Mouse (Mus musculus) erythroblast, embryonic 14.5 days (primary cell): ENCODE measurements around the gene Ifrd1. TPM values are rescaled to one million over a fixed set of nuclear protein-coding genes. Genes with fewer than 3 reads are reported as not detected.
"Not testable (repeated sequence)": the region's sequence is repeated elsewhere in the genome, so short reads cannot be mapped to it uniquely, and the experiment has no call there.

Experiments
- H3K27me3 ChIP-seq: 2 replicates; pipeline ENCODE4 v1.6.1; 2012; ENCODE audit warnings: inconsistent platforms; ENCODE audit not compliant: control insufficient read depth
- H3K36me3 ChIP-seq: 2 replicates; pipeline ENCODE4 v1.6.1; 2012; ENCODE audit warnings: mild to moderate bottlenecking, inconsistent platforms; ENCODE audit not compliant: control insufficient read depth
- H3K4me1 ChIP-seq: 2 replicates; pipeline ENCODE4 v1.6.1; 2012; ENCODE audit warnings: inconsistent platforms; ENCODE audit not compliant: control insufficient read depth
- H3K4me3 ChIP-seq: replicated peaks from 2 replicates; pipeline ENCODE3; 2012; ENCODE audit warnings: moderate library complexity, mild to moderate bottlenecking, inconsistent platforms
- H3K9me3 ChIP-seq: 2 replicates; pipeline ENCODE4 v1.6.1; 2012; ENCODE audit warnings: low read length, inconsistent platforms, mixed read lengths; ENCODE audit not compliant: control insufficient read depth
- GATA1 ChIP-seq: IDR thresholded peaks from 2 replicates; pipeline ENCODE4 v1.6.1; 2012; ENCODE audit warnings: low read length, inconsistent platforms, mixed read lengths
- TAL1 ChIP-seq: IDR thresholded peaks from 3 replicates; pipeline ENCODE4 v1.6.1; 2012; ENCODE audit warnings: low read length, inconsistent platforms, mixed read lengths
- polyA plus RNA-seq: library from polyadenylated mRNA; stranded (reverse); fragments of >175 nt; gene quantifications from 2 replicates; pipeline ENCODE4 v1.2.3, GENCODE M21; 2012

The Ifrd1 gene
- polyA plus RNA-seq, 1 experiment = 1.8 TPM

DNA sequence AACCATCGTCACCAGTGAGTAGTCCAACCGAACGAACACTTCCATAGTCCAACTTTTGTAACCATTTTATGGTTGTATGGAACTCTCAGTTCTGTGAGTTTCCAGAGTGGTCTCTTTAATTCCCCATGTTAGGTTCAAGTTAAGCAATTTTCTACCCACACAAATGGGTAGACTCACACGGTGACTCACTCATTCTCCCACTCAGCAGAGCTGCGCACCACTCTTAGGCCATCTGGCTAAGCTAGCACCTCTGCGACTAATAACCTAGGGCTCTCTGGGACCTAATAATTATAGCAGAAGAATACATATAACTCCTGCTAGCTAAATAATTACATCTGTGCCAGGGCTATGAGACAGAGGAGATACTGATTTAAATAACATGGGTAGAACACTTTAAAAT, 14.7 kb upstream of the Ifrd1 start:
- Histone ChIP-seq H3K27me3 (no peaks in the 10 kb centered on the region), H3K9me3 (no peaks in the 10 kb centered on the region), H3K4me3 (no peak overlapping the region), H3K4me1 (no peaks in the 10 kb centered on the region), H3K36me3 (no peaks in the 10 kb centered on the region)
- TF ChIP-seq GATA1 (no peak), TAL1 (no peak)

DNA sequence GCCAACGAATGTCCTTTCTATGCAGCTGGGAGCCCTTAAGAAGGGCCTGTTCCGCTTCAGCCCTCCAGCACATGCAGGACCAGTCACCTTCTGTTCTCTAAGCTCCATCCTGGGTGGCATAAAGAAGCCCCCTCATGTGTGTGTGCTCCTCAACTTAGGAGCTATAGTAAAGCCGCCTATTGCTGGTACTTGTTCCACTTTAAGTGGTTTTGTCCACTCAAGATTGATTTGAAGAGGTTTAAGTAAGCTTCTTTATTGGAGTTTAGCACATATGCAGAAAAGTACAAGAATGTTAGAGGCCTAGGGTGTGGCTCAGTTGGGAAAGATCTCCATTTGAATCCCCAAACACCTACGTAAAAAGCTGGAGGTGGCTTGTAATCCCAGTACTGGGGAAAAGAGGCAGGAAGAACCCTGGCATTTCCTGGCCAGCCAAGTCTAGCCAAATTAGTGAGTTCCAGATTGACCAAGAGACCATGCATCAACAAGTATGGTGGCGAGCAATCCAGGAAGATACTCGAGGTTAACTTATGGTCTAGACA, 10.2 kb upstream of the Ifrd1 start:
- Histone ChIP-seq H3K4me3 (no peak overlapping the region), H3K4me1 (no peaks in the 10 kb centered on the region), H3K9me3 (no peaks in the 10 kb centered on the region), H3K36me3 (no peaks in the 10 kb centered on the region), H3K27me3 (no peaks in the 10 kb centered on the region)
- TF ChIP-seq TAL1 (no peak), GATA1 (no peak)

DNA sequence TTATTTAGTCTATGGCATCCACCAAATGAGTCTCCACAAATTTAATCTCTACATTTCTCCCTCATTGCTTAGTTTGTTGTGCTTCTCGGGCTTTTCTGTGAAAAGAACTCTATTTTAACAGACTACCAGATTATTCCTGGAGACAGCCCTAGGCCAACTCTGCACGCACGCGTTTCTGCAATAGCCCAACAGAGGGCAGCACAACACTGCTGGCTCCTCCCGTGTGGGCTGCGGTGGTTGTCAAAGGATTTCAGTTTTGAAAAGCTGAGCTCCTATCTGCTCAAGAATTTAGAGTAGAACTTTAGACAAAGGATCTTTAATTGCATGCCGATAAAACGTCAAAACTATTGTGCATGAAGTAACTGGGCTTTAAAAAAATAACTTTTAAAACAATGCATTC, 8.9 kb upstream of the Ifrd1 start:
- H3K27me3 ChIP-seq = no peaks in the 10 kb centered on the region
- TF ChIP-seq GATA1 (no peak), TAL1 (no peak)
- H3K4me1 ChIP-seq = no peaks in the 10 kb centered on the region
- H3K9me3 ChIP-seq = no peaks in the 10 kb centered on the region
- H3K36me3 ChIP-seq = no peaks in the 10 kb centered on the region
- H3K4me3 ChIP-seq = no peak overlapping the region

DNA sequence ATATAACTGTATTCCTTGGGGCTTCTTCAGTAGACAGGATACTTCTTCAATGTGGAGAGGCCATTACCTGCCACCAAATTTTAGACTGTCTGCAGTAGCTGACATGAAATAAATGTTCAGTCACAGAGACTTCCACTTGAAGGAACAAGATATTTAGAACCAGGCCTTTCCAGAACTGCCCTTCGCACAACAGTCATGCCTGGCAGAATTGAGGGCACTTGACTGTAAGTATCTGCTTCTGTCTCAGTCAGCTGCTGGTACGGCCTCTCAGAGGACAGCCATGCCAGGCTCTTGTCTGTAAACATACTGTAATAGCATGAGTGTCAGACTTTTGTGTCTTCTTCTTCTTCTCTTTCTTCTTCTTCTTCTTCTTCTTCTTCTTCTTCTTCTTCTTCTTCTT, 8.2 kb upstream of the Ifrd1 start:
- no peaks in the 10 kb centered on the region for H3K27me3 ChIP-seq
- H3K36me3 ChIP-seq = no peaks in the 10 kb centered on the region
- TF ChIP-seq GATA1 (no peak), TAL1 (no peak)
- H3K4me3 ChIP-seq = no peak overlapping the region
- no peaks in the 10 kb centered on the region for H3K4me1 ChIP-seq
- no peaks in the 10 kb centered on the region for H3K9me3 ChIP-seq

DNA sequence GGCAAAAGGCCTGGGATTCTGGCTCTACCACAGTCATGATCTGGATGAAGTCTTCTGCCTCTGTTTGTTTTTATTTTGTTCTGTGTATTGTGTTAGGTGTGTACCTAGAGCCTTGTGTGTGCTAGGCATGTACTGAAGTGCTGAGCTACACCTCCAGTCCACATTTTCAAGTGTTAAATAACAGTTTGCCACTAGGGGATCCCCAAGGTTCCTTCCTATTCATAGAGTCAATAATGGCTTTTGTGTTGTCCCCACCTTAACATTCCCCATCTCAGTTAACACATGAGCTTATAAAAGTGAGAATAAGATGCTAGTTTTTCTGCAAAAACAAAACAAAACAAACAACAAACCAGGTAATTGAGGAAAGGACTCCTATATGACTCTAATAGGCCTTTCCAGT, 7.7 kb upstream of the Ifrd1 start:
- TF ChIP-seq GATA1 (no peak), TAL1 (no peak)
- Histone ChIP-seq H3K4me3 (no peak overlapping the region), H3K9me3 (no peaks in the 10 kb centered on the region), H3K27me3 (no peaks in the 10 kb centered on the region), H3K4me1 (no peaks in the 10 kb centered on the region), H3K36me3 (no peaks in the 10 kb centered on the region)

DNA sequence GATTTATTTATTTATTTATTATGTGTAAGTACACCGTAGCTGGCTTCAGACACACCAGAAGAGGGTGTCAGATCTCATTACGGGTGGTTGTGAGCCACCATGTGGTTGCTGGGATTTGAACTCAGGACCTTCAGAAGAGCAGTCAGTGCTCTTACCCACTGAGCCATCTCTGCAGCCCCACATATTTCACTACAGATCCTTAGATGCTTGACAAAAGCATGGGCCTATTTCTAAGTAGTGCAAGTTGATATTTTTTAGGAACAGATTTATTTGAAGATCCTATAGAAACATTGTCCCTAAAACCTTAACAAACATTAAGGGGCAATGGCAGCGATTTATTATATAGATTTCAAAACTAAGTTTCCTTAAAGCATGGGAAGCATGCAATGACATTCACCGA, 7.0 kb upstream of the Ifrd1 start:
- not testable (repeated sequence) for H3K4me3 ChIP-seq

DNA sequence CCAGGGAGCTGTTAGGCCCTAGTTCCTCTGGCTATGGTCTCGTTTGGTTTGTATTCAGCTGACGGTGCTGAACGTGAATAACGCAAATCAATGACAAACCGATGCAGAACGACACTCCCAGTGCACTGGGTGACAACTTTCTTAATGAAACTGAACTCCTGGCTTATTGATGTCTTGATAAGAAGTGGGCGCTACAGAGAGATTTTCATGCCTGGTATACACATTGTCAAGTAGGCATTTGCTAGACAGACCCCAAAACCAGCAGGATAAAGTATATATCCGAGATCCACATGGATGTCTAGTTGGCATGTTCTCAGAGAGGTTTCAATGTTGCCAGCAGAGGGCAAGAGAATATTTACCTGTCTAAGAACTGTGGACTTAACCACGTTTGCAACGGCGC, 6.4 kb upstream of the Ifrd1 start:
- no peaks in the 10 kb centered on the region for H3K9me3 ChIP-seq
- TF ChIP-seq GATA1 (no peak), TAL1 (no peak)
- no peaks in the 10 kb centered on the region for H3K4me1 ChIP-seq
- no peak overlapping the region for H3K4me3 ChIP-seq
- no peaks in the 10 kb centered on the region for H3K36me3 ChIP-seq
- no peaks in the 10 kb centered on the region for H3K27me3 ChIP-seq

More for the DNA sequence above, 7.0 kb upstream of the Ifrd1 start:
- H3K27me3 ChIP-seq, H3K36me3 ChIP-seq, H3K9me3 ChIP-seq, H3K4me1 ChIP-seq: not testable (repeated sequence)

DNA sequence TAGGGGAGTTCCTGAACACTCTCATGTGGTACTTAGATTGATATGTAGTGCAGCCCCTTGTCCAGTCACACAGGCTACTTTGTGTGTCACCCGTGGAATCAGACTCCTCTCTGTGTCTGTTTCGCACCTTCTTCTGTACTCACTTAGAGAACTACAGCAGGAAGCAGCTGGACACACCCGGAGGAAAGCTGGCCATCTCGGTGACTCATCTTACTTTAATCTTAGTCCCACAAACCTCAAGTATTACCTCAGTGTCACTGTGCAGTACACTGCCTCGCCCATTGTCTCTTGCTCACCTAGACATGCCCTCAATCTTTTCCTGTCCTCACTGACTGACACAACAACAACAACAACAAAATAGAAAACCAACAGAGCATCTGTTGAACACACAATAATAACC, 4.9 kb upstream of the Ifrd1 start:
- TF ChIP-seq TAL1 (no peak), GATA1 (no peak)
- Histone ChIP-seq H3K36me3 (no peaks in the 10 kb centered on the region), H3K4me1 (peaks cover 9% of the 10 kb centered on the region), H3K27me3 (no peaks in the 10 kb centered on the region), H3K4me3 (no peak overlapping the region), H3K9me3 (no peaks in the 10 kb centered on the region)

DNA sequence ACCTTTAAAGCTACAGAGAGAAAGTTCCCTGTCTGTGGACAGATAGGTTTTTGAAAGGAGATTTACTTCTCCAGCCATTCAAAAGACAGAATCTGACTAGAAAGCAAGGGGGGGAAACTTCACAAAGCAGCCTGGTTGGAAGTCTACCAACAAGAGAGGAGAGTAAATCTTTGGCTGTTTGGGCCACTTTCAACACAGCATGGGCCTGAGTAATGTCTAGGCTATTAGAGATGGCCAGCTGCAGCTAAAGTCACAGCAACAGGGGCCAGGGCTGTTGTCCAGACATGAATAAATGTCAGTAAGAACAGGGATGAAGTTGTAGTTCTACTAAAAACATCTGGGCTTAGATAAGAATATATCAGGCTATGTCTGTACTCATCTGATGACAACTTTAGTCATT, 2.0 kb upstream of the Ifrd1 start:
- no peak overlapping the region for H3K4me3 ChIP-seq
- H3K36me3 ChIP-seq = no peaks in the 10 kb centered on the region

DNA sequence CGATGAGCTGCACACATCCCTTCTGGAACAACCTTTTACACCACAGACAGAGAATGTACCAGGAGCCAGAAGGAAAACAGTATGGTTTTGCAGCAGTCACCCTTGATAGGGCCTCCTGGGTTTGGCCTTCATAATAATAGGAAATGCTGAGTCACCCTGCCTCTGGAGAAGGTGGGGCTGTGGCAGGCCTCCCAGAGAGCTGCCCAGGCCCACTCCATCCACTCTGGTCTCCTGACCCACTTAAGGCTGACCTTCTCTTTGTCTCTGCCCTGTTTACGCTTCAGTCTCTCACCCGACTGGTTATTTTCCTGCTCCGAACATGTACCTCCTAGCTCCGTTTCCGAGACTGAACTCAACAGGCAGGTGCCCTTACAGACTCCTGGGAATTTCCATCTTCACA, 328 bp downstream of the Ifrd1 start:
- peaks cover 26% of the 10 kb centered on the region for H3K4me1 ChIP-seq
- H3K36me3 ChIP-seq = no peaks in the 10 kb centered on the region
- TF ChIP-seq GATA1 (no peak), TAL1 (no peak)
- no peaks in the 10 kb centered on the region for H3K27me3 ChIP-seq
- H3K4me3 ChIP-seq = no peak overlapping the region
- no peaks in the 10 kb centered on the region for H3K9me3 ChIP-seq

More for the DNA sequence above, 2.0 kb upstream of the Ifrd1 start:
- no peaks in the 10 kb centered on the region for H3K27me3 ChIP-seq
- no peaks in the 10 kb centered on the region for H3K9me3 ChIP-seq
- TF ChIP-seq GATA1 (no peak), TAL1 (no peak)
- peaks cover 26% of the 10 kb centered on the region for H3K4me1 ChIP-seq
